Comparison of ENCODE assay signal across 19 mouse cellular contexts in the genomic region with DNA sequence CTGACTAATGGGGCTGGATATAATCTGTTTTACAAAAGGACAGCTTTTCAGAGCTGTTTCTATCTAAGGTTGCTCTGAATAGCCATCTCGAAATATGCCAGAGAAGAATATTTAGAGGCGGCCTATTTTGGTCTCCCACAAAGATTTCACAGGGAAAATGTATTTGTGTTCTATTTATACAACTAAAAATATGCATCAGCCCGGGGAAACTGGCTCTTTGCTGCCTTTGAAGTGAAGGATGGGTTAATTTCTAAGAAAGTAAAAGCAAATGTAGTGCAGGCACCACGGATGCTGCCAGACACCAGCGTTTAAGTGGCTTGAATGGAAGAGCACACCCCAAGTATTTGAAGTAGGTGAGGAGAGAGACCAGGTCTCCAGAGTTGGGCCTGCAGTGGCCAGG. TPM values are rescaled to one million over a fixed set of nuclear protein-coding genes. Genes with fewer than 3 reads are reported as not detected.
A peak's percentile ranks its signal among the peaks of the same experiment; 100 is the strongest.
DNase-seq lines count a peak whose midpoint lies in the region; TF ChIP-seq lines count a peak whose summit lies in the region.
"Had no signal": no experiment of that assay in that cellular context is flagged by ENCODE, and none has a peak within 500 bp of the region (broad histone marks: within the 10 kb centered on the region; RNA-seq: fewer than 3 reads in every experiment).

No protein-coding gene starts in this region.

- peak overlapping the region; percentile 75 for H3K27ac ChIP-seq in left cerebral cortex, adult 2 months
- H3K27ac ChIP-seq: embryonic facial prominence, embryonic 13.5 days; forebrain, embryonic 12.5 days; gastrocnemius, adult 2 months; hindbrain, embryonic 10.5 days; hindbrain, embryonic 14.5 days had no signal

- DNase-seq in left cerebral cortex, adult 2 months (ENCODE audit: extremely low spot score in 1 of 2, low spot score in 2 of 2), result no peak
- DNase-seq in left cerebral cortex, adult 11 months (ENCODE audit: low spot score), result no peak
- DNase-seq in right cerebral cortex, postnatal 10 days (ENCODE audit: low spot score in 2 of 2), result peak; percentile 60 to 71
- DNase-seq in right cerebral cortex, postnatal 14 days, result no peak
- peak; percentile 81 for DNase-seq in brain, adult 2 months (ENCODE audit: low read depth, low spot score)
- DNase-seq in telencephalon, adult 2 months (ENCODE audit: low read depth, low spot score), result peak; percentile 87
- no peak for DNase-seq in adrenal gland, adult (ENCODE audit: inconsistent age in 2 of 2, low spot score in 1 of 2)
- DNase-seq: adrenal gland, adult 8-10 months; adrenal gland, postnatal 36 days; cerebellum, adult 11-12 months; cerebellum, adult 9-10 months; cerebellum, postnatal 25 days; gastrocnemius, adult 2 months; gastrocnemius, postnatal 25 days had no signal

- H3K4me3 ChIP-seq in left cerebral cortex, adult 2 months, result no peak overlapping the region
- H3K4me3 ChIP-seq: embryonic facial prominence, embryonic 13.5 days; forebrain, embryonic 12.5 days; gastrocnemius, adult 2 months; heart, embryonic 12.5 days; hindbrain, embryonic 10.5 days had no signal

- intact Hi-C loops in left cerebral cortex, adult 2 months (cut with DNase I), result no loop called here

- no peak for TF ChIP-seq CTCF in left cerebral cortex, adult 2 months (IDR thresholded peaks at IDR 0.05)

RNA-seq across cellular contexts. Expression of a gene that starts 59.0 kb away (rescaled TPM):
- 10 to 100 TPM; 16.7 to 20.1 TPM for total RNA-seq in left cerebral cortex, adult 2 months (2021)

Comparison
In these comparisons a context has a peak if more than half of its experiments do, and no peak if none do; other contexts are left out.
1. DNase-seq: peak in right cerebral cortex, postnatal 10 days (2 of 2), brain, adult 2 months (single experiment) and telencephalon, adult 2 months (single experiment); none in left cerebral cortex, adult 2 months (0 of 2), left cerebral cortex, adult 11 months (single experiment), right cerebral cortex, postnatal 14 days (single experiment) and adrenal gland, adult (0 of 2).